Mouse (Mus musculus) kidney, adult 11 months (tissue): ENCODE results near the gene Dmrtc1c1.
"Not testable (repeated sequence)": the region's sequence is repeated elsewhere in the genome, so short reads cannot be mapped to it uniquely, and the experiment has no call there.

Experiments used
- DNase-seq: peaks from one replicate; pipeline ENCODE4 v3.0.0; 2022

The Dmrtc1c1 gene

DNA sequence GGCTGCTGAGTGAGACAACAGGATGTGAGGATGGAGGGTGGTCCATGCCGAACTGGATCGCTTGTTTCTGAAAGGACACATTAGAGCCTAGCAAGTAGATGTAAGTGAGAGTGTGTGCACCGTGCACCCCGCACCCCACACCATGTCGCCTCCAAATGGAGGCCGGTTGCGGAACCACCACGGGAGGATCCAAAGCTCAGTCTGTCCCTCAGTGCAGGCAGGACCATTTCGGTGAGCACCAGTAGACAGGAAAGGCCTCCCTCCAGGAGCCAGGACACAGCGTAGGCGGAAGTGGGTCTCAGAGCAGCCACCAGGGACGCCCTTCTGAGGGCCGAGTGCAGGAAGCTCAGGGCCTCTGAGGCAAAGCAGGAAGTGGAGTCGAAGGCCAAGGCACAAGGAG, at the start of gene Dmrtc1c1:
TSS of gene Dmrtc1c1 (plus strand) at position 301 of the 400 bp plus-strand sequence.
- DNase-seq: not testable (repeated sequence)

GRCm38 (mm10) chrX:102765878-102766277, 36.9 kb upstream of the Dmrtc1c1 start:
- DNase-seq: no peak

- DNase-seq: no peak
These were observed 9.5 kb downstream of the Dmrtc1c1 start for GRCm38 (mm10) chrX:102812311-102812710.

DNA sequence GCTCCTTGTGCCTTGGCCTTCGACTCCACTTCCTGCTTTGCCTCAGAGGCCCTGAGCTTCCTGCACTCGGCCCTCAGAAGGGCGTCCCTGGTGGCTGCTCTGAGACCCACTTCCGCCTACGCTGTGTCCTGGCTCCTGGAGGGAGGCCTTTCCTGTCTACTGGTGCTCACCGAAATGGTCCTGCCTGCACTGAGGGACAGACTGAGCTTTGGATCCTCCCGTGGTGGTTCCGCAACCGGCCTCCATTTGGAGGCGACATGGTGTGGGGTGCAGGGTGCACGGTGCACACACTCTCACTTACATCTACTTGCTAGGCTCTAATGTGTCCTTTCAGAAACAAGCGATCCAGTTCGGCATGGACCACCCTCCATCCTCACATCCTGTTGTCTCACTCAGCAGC, 51.8 kb downstream of the Dmrtc1c1 start, which contains the start of gene Dmrtc1c2:
TSS of gene Dmrtc1c2 (minus strand) at position 101 of the 400 bp plus-strand sequence.
- DNase-seq: not testable (repeated sequence)
